Mouse (Mus musculus) MEL (cell line): Measurements from ENCODE around the gene G6pc3. TPM values are rescaled to one million over a fixed set of nuclear protein-coding genes. Genes with fewer than 3 reads are reported as not detected.

Source experiments
- DNase-seq: peaks from one replicate; pipeline ENCODE4 v3.0.0; 2011; ENCODE audit warnings: low read depth, low spot score
- H3K27ac ChIP-seq: 2 replicates; pipeline ENCODE4 v1.5.1; 2012; ENCODE audit warnings: low read depth, mild to moderate bottlenecking, control low read depth, low read length, moderate library complexity; ENCODE audit not compliant: control insufficient read depth
- H3K27me3 ChIP-seq, 2 experiments: fragments of 150-350 bp in 1 of 2; sonication (generic) in 1 of 2; 2 replicates each; pipeline ENCODE4 v1.6.1; 2012; ENCODE audit warnings: low read length in 2 of 2, mild to moderate bottlenecking in 2 of 2, improper control_type of control experiment in 1 of 2, moderate library complexity in 1 of 2; ENCODE audit not compliant: insufficient read depth in 2 of 2, control insufficient read depth in 1 of 2
- H3K36me3 ChIP-seq, 2 experiments: 2 replicates each; pipeline ENCODE4 v1.6.1; 2012 to 2014; ENCODE audit warnings: low read length in 2 of 2, improper control_type of control experiment in 1 of 2, inconsistent platforms in 1 of 2, mild to moderate bottlenecking in 1 of 2; ENCODE audit not compliant: insufficient read depth in 2 of 2, control insufficient read depth in 1 of 2
- H3K4me1 ChIP-seq, 2 experiments: fragments of 150-350 bp in 1 of 2; sonication (generic) in 1 of 2; 2 replicates each; pipeline ENCODE4 v1.6.1; 2012; ENCODE audit warnings: low read length in 2 of 2, improper control_type of control experiment in 1 of 2, mild to moderate bottlenecking in 1 of 2; ENCODE audit not compliant: insufficient read depth in 2 of 2, control insufficient read depth in 1 of 2
- H3K4me3 ChIP-seq, 2 experiments: fragments of 150-350 bp in 1 of 2; sonication (generic) in 1 of 2; 2 replicates each; pipeline ENCODE4 v1.5.1; 2012; ENCODE audit warnings: low read depth in 2 of 2, low read length in 2 of 2, mild to moderate bottlenecking in 2 of 2, moderate library complexity in 2 of 2, control low read depth in 1 of 2, improper control_type of control experiment in 1 of 2; ENCODE audit not compliant: control insufficient read depth in 1 of 2, insufficient read depth in 1 of 2
- H3K79me2 ChIP-seq: 2 replicates; pipeline ENCODE4 v1.6.1; 2012; ENCODE audit warnings: mild to moderate bottlenecking, low read length, moderate library complexity; ENCODE audit not compliant: control insufficient read depth, poor library complexity, insufficient read depth
- H3K9ac ChIP-seq: 2 replicates; pipeline ENCODE4 v1.6.1; 2012; ENCODE audit warnings: low read depth, mild to moderate bottlenecking, control low read depth, low read length, moderate library complexity; ENCODE audit not compliant: control insufficient read depth, poor library complexity, severe bottlenecking
- H3K9me3 ChIP-seq: fragments of 150-350 bp; sonication (generic); replicated peaks from 2 replicates; pipeline ENCODE4 v1.6.1; 2012; ENCODE audit warnings: mild to moderate bottlenecking, low read length, improper control_type of control experiment, moderate library complexity; ENCODE audit not compliant: insufficient read depth
- BHLHE40 ChIP-seq: IDR thresholded peaks from 2 replicates; pipeline ENCODE4 v1.6.1; 2012; ENCODE audit warnings: low read depth, mild to moderate bottlenecking, inconsistent platforms, low read length, improper control_type of control experiment, borderline replicate concordance
- CHD1 ChIP-seq: IDR thresholded peaks from 2 replicates; pipeline ENCODE4 v1.6.1; 2012; ENCODE audit warnings: low read depth, mild to moderate bottlenecking, inconsistent platforms, low read length, improper control_type of control experiment
- CHD2 ChIP-seq: IDR thresholded peaks from 2 replicates; pipeline ENCODE4 v1.6.1; 2011; ENCODE audit warnings: low read length, improper control_type of control experiment
- ELF1 ChIP-seq: IDR thresholded peaks from 2 replicates; pipeline ENCODE4 v1.6.1; 2014; ENCODE audit warnings: low read depth, mild to moderate bottlenecking, inconsistent platforms, low read length, improper control_type of control experiment, moderate library complexity
- EP300 ChIP-seq, 2 experiments: IDR thresholded peaks; 2 replicates each; pipeline ENCODE4 v1.6.1; 2011; ENCODE audit warnings: improper control_type of control experiment in 2 of 2, low read length in 2 of 2, low read depth in 1 of 2, mild to moderate bottlenecking in 1 of 2
- ETS1 ChIP-seq: IDR thresholded peaks from 2 replicates; pipeline ENCODE4 v1.6.1; 2012; ENCODE audit warnings: low read depth, mild to moderate bottlenecking, inconsistent platforms, low read length, improper control_type of control experiment, moderate library complexity
- GATA1 ChIP-seq: IDR thresholded peaks from 2 replicates; pipeline ENCODE4 v1.6.1; 2011; ENCODE audit warnings: low read depth, low read length, improper control_type of control experiment
- MAX ChIP-seq: IDR thresholded peaks from 2 replicates; pipeline ENCODE4 v1.6.1; 2011; ENCODE audit warnings: low read length, improper control_type of control experiment
- MAZ ChIP-seq: IDR thresholded peaks from 2 replicates; pipeline ENCODE4 v1.6.1; 2012; ENCODE audit warnings: low read depth, mild to moderate bottlenecking, inconsistent platforms, low read length, improper control_type of control experiment
- MXI1 ChIP-seq: IDR thresholded peaks from 2 replicates; pipeline ENCODE4 v1.6.1; 2011; ENCODE audit warnings: mild to moderate bottlenecking, low read depth, low read length, improper control_type of control experiment
- MYC ChIP-seq: IDR thresholded peaks from 2 replicates; pipeline ENCODE4 v1.6.1; 2011; ENCODE audit warnings: low read depth, mild to moderate bottlenecking, low read length, improper control_type of control experiment, moderate library complexity
- NELFE ChIP-seq: IDR thresholded peaks from 2 replicates; pipeline ENCODE4 v1.6.1; 2011; ENCODE audit warnings: low read depth, low read length, improper control_type of control experiment
- POLR2AphosphoS5 ChIP-seq: IDR thresholded peaks from 2 replicates; pipeline ENCODE4 v1.6.1; 2012; ENCODE audit warnings: low read depth, borderline replicate concordance, mild to moderate bottlenecking, inconsistent platforms, low read length, moderate library complexity, mixed read lengths
- RAD21 ChIP-seq: IDR thresholded peaks from 2 replicates; pipeline ENCODE4 v1.6.1; 2011; ENCODE audit warnings: mild to moderate bottlenecking, low read depth, low read length, improper control_type of control experiment
- RCOR1 ChIP-seq: IDR thresholded peaks from 2 replicates; pipeline ENCODE4 v1.6.1; 2012; ENCODE audit warnings: low read depth, mild to moderate bottlenecking, inconsistent platforms, low read length, improper control_type of control experiment
- TAL1 ChIP-seq: IDR thresholded peaks from 2 replicates; pipeline ENCODE4 v1.6.1; 2012; ENCODE audit warnings: mild to moderate bottlenecking, inconsistent platforms, low read length, moderate library complexity, mixed read lengths
- TCF12 ChIP-seq: IDR thresholded peaks from 2 replicates; pipeline ENCODE4 v1.6.1; 2014; ENCODE audit warnings: low read depth, mild to moderate bottlenecking, inconsistent platforms, low read length, improper control_type of control experiment, moderate library complexity
- ZC3H11A ChIP-seq: IDR thresholded peaks from 2 replicates; pipeline ENCODE4 v1.6.1; 2012; ENCODE audit warnings: low read depth, mild to moderate bottlenecking, inconsistent platforms, low read length, improper control_type of control experiment
- ZNF384 ChIP-seq: IDR thresholded peaks from 2 replicates; pipeline ENCODE4 v1.6.1; 2012; ENCODE audit warnings: low read depth, mild to moderate bottlenecking, inconsistent platforms, low read length, improper control_type of control experiment
- polyA plus RNA-seq, 2 experiments: library from polyadenylated mRNA; stranded (reverse) in 1 of 2; unstranded in 1 of 2; fragments of >175 nt in 1 of 2; fragments of >200 nt in 1 of 2; gene quantifications; 2 replicates each; pipeline versions ENCODE4 v1.2.1 to v1.2.4; 2012; ENCODE audit warnings: low replicate concordance in 2 of 2, low read depth in 1 of 2; ENCODE audit not compliant: insufficient read length in 2 of 2, insufficient read depth in 1 of 2, missing spikeins in 1 of 2
- total RNA-seq: library from RNA; depleted of rRNA; stranded (reverse); fragments of 300-350 nt; gene quantifications from 2 replicates; pipeline ENCODE4 v1.2.3, GENCODE M21; 2012

The G6pc3 gene
- total and polyA plus RNA-seq, 3 experiments, result 48.9 to 104 TPM; not detected in 1

DNA sequence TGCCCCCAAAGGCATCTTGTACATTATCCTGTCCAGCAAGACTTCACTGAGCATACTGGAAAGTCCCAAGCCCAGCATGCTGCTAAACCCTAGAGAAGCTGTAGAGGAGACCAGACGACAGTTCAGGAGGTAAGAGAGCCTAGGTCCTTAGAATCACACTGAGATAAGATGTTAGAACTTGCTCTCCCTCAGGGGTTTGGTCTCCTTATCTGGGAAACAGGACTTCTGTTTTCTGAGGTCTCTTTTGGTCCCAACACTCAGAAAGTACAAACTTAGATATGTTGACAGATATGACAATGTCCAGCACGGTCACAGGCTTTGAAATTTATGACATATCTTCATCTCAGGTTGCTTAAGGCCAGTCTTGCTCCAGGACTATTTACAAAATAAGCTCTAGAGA is 46.6 kb downstream of the G6pc3 start:
- Histone ChIP-seq H3K27me3 (peaks cover 0 to 6% of the 10 kb centered on the region in 2 experiments; a peak in 1 of 4 replicates), H3K4me3 (peak overlapping the region in 1 of 2 experiments; percentile 19; a peak in 2 of 4 replicates), H3K9ac (peak overlapping the region; percentile 20), H3K4me1 (peaks cover 3 to 18% of the 10 kb centered on the region in 2 experiments; a peak in 3 of 4 replicates), H3K9me3 (no peaks in the 10 kb centered on the region), H3K79me2 (no peaks in the 10 kb centered on the region), H3K27ac (no peak overlapping the region), H3K36me3 (peaks cover 0 to 10% of the 10 kb centered on the region in 2 experiments; a peak in 2 of 4 replicates)
- DNase-seq, result peak; percentile 62
- TF ChIP-seq ETS1 (peak; percentile 62; the same call in 1 of the 2 replicates), TAL1 (no peak), MAX (0 out of 2 replicates have a peak, but pooled peaks have one; percentile 20), RAD21 (no peak), ELF1 (no peak), TCF12 (0 out of 2 replicates have a peak, but pooled peaks have one; percentile 17), NELFE (no peak), RCOR1 (peak; percentile 60), POLR2AphosphoS5 (no peak), CHD2 (no peak), GATA1 (peak; percentile 89), MAZ (no peak), EP300 (IDR thresholded peaks at IDR 0.05; ENCODE audit: low read depth in 1 of 2, low read length in 2 of 2) (peak; percentile 43 to 84; a peak in 3 of 4 replicates), MYC (peak; percentile 35; the same call in 1 of the 2 replicates), ZC3H11A (peak; percentile 13; the same call in 1 of the 2 replicates), BHLHE40 (peak; percentile 16; the same call in 1 of the 2 replicates), CHD1 (no peak), MXI1 (peak; percentile 59; the same call in 1 of the 2 replicates)

DNA sequence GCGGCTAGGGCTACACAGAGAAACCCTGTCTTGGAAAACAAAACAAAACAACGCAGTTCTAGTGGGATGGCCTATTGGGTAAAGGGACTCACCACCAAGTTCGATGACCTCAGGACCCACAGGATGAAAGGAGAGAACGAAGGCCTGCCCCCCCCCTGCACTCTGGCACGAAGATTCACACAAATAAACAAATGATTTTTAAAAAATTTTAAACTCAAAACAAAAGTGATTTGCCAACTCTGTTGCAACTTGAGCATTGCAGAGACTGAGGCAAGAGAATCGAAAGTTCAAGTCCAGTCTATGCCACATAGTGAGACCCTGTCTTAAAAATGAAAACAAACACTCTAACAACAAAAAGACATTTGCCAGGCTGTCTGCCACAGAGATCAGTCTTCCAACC is 51.2 kb downstream of the G6pc3 start:
- no peak for DNase-seq
- TF ChIP-seq TAL1 (no peak), ZNF384 (no peak)
- H3K79me2 ChIP-seq, result no peaks in the 10 kb centered on the region
- no peak overlapping the region for H3K4me3 ChIP-seq
- H3K9me3 ChIP-seq, result no peaks in the 10 kb centered on the region
- no peak overlapping the region for H3K9ac ChIP-seq
- no peaks in the 10 kb centered on the region for H3K27me3 ChIP-seq
- no peak overlapping the region for H3K27ac ChIP-seq
- peaks cover 3 to 19% of the 10 kb centered on the region in 2 experiments for H3K4me1 ChIP-seq
- peaks cover 0 to 12% of the 10 kb centered on the region in 2 experiments; a peak in 2 of 4 replicates for H3K36me3 ChIP-seq
